Mouse (Mus musculus) kidney, postnatal 25 days (tissue): ENCODE results near the gene Abca12.
A peak's percentile ranks its signal among the peaks of the same experiment; 100 is the strongest.

ENCODE experiments used
- DNase-seq, 2 experiments: peaks; one replicate each; pipeline ENCODE4 v3.0.0; 2021; ENCODE audit warnings: mixed read lengths in 2 of 2

Abca12 gene

DNA sequence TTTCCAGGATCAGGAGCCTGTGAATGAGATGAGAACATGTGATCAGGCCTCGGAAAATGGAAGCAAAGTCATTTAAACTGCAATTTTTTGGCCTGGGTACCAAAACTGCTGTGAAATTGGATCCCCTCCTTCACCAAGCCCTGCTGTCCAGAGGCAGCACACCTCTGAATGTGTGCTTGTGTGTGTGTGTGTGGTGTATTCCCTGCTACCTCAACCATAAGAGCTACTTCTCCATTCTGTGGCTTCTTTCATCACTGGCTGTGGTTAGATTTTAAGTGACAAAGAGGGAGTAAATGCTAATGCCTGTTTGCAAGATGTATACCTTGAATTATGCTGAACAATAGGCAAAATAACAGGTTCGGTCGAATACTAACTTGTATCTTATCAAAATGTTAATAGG lies 84.4 kb downstream of the Abca12 start:
- no peak for DNase-seq

DNA sequence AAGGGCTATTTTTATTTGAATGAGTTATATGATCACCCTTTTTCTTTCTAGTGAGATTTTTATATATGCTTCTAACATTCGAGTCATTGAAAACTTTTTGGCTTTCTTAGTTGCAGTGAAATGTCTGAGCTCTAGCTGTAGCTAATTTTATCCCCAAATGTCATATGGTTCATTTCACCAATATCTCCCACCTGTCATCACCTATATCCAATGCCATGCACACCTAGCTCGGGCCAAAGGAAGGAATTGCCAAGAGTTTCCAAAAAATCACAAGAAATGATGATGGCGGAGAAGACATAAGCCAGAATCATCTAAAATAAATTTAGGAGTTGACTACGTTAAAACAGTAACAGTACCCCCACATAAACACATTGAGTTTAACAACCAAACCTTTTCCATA lies 102.5 kb downstream of the Abca12 start:
- no peak for DNase-seq

DNA sequence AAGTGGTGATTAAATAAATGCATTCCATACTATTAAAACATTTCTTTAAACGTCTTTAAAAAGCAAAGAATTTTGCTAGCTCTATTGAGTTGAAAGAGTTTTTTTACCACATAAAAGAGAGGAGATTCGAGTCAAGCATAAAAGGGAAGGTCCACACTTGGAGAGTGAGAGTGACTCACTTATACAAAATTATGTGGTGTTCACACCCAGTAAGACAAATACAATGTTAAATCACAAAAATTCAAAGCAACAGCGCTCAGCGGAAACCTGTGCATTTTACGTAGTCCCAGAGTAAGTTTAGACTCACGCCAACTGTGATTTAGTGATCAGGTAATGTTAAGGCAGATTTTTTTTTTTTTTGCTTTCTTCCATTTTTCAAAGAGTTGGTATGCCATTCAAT lies 104.1 kb downstream of the Abca12 start:
- no peak for DNase-seq

DNA sequence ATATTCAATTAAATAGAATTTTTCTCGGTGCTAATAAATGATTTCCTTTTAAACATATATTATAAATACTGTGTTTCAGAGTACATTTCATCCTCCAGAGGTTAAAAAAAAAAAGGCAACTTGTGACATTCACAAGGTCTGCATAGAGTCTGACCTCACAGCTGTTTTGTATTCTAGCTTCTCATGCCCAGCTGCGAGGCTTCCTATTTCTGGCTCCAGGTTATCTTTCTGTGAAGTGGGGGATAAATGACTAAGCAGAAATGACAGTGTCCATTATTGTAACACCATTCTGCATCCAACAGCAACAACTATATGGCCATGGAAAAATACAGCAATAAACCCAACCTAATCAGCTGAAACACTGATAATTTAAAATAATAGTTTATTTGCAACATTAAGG lies 107.3 kb downstream of the Abca12 start:
- no peak for DNase-seq

DNA sequence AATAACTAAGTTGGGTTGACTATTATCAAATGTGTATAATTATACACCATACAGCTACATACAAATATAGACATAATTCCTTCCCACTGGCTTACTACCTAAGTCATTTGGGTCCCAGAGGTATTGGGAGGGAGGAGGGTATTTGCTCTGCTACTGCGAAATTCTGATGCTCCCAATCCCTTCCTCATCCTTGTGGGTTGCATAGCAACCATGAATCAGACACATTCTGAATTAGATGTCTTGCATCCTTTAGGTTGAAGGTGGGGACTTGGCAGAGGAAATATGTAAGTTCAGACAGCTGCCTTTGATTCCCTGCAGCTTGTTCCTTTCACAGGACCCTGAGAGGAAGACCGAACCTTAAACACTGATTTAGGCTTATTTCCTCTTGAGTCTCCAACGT lies 108.5 kb downstream of the Abca12 start:
- no peak for DNase-seq

DNA sequence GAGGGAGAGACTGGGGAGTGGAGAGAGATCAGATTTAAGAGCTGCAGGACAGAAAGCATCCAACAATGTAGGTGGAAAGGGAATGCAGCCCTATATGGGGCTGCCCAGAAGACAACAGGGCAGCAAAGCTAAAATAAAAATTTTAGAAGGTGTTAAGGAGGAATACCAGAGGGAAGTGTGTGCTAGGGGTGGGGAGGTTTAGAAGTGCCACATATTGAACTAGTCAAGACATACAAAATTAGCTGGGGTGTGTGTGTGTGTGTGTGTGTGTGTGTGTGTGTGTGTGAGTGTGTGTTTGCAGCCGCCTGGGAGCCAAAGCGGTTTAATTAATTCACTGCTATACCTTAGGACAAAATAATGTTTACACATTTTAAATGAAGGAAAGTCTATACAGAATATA lies 110.1 kb downstream of the Abca12 start:
- no peak for DNase-seq

DNA sequence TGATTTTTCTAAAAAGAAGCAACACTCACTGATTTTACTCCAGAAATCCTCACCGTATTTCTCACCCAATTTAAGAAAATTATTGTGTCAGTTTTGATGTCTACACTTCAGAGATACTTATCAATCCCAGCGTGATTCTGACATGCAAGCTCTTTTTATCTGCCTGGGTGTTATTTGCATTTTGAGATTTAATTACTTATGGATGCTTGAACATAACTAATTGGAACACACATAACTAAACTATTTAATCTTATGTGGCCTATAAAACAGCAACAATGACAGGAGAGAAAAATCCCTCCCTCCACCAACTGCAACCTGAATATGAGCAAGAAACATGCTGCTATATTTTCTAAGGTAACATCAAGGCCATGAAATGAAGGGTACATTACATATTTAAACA lies 117.7 kb downstream of the Abca12 start:
- no peak for DNase-seq

DNA sequence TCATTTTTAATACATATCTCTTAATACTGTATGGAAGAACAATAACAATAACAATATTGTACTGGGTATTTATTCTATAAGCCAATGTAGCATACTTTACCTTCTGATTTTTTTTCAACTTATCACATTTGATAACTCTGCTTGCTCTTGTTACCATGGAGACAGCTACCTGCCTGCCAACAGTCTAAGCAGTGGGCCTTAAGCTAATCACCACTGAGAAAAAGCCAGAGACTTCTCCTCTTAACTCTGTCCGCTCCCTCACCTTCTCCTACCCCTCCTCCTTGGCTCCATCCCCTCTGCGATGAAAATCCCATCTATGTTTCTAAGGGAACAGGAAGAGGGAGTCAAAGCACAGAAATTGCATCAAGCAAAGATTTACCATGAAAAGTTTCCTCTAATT lies 118.1 kb downstream of the Abca12 start:
- DNase-seq, result no peak

DNA sequence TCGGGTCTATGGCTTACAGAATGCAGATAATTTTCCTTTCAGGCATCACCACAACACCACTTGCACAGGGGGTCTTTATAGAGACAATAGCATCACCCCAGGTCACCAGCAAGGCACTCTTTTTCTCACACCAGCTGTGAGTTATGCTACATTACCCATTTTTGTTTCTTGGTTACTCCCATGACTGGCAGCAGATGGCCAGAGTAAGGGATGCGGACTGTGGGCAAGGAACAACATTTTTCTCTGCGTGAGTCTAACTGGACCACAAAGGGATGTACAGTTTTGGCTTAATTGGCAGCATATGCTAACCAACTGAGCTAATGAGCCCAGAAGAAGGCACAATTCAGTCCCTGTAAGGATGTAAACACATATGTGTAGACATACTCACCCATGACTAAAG lies 122.8 kb downstream of the Abca12 start:
- no peak for DNase-seq

DNA sequence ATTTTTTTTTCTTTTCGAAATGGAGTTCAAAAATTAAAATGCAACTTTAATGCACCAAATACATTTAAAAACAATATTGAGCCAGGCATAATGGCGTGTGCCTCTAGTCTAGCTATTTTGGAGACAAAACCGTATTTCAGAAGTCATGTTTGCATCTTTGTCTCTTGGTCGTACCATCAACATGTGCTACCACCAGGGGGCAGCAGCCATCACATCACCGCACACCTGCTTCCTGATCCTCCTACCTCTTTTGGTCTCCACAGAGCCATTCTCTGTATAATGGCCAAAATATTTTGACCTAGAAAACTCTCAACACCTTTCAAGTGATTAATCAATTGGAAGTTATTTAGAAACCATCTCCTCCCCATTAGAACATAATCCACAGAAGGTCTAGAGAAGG lies 125.2 kb downstream of the Abca12 start:
- DNase-seq, result peak; percentile 65 to 83

DNA sequence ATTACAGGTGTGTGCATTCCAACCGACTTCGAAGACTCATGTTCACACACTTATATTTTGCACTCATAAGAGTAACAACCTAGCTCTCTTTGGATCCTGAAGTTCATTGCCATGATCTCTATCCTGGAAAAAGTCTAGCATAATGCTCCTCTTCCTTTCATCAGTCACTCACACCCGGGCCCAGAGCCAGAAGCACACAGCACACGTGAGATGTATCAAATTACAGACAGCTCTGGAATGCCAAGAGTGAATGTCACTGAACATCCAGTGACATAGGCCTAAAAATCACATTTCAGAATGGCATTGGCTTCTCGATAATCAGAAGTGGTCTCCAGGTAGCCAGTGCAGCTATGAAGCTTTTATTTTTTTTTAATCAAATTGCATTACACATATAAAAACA lies 137.8 kb downstream of the Abca12 start:
- DNase-seq, result no peak

DNA sequence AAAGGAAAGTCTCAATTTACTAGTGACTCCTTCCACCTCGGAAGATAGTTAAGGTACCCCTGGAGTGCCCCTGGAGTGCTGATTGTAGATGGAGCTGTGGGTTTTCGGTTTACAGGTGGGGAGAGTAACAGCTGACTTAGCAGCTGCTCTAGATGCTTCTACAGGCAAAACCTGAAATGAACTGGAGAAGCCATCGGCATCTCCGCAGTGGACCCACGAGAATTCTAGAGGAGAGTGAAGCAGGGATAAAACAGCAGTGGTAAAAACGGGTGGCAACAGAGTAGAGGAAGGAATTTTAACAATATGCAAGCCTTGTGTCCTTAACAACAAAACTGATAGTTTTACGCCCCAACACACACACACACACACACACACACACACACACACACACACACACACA lies 142.2 kb downstream of the Abca12 start:
- DNase-seq, result no peak

DNA sequence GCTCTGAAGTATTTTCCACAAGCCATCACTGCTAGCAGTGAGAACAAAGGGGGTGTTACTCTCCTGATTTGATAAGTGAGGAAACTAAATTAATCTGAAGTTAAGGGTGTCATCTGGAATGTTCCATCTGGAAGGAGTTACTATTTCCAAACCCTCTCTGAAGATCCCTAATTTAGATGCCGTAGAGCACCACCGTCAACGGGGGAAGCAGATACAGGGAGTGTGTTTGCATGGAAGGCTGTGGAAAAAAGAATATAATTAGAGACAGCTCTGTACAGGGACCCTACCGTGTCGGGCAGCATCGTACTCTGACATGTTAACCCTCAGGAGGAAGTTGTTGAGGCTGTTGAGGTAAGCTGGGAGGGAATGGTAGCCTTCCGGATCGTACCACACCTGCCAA lies 142.6 kb downstream of the Abca12 start:
- no peak for DNase-seq

DNA sequence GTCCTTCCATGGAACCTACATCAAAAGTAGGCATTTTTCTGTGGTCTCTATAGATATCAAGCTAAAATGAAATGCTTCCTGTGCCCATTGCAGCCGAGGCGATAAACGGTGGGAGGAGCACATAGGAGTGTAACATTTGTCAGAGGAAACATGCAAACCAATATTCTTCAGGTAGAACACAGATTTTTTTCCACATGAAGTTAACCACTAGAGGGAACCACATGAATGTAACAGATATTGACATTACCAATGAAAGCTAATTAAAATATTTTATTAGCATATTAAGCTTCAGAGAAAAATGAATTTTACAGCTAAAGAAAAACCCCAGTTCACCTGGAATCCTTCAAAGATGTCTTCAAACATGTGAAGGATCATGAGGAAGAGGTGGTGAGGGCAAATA lies 144.6 kb downstream of the Abca12 start:
- no peak for DNase-seq

DNA sequence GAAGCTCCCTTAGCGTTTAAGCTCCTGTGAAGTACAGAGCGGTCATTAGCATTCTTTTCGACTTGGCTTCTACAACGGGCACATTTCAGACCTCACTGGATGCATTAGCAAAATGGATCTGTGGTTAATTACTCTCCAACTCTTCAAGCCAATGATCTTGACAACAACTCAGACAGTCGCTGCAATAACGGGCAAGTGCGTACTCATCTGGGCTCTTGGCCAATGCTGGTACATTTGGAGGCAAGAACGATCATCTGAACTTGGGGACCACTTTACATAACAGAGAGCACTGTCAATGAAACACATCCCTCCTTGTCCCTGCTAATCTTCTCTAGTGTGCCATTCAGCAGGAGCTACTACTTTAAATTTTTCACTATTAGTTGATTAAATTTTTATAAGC lies 148.1 kb downstream of the Abca12 start:
- no peak for DNase-seq

DNA sequence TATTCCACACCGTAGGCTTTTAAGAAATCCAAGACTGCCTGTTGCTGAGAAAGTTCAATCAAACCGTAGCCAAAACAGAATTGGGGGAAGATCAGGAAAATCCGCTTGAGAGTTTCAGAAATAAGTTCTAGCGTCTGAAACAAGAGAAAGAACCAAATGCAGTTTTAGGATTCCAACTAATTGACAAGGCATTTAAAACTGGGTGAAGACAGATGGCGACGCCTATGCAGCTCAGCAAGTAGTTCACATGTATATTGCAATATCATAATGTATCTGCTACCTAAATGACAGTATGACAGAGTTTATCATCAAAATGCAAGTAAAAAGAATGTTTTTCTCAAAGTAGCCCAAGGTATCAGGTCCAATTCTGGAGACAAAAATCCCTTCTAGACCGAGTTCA lies 151.2 kb downstream of the Abca12 start:
- no peak for DNase-seq

DNA sequence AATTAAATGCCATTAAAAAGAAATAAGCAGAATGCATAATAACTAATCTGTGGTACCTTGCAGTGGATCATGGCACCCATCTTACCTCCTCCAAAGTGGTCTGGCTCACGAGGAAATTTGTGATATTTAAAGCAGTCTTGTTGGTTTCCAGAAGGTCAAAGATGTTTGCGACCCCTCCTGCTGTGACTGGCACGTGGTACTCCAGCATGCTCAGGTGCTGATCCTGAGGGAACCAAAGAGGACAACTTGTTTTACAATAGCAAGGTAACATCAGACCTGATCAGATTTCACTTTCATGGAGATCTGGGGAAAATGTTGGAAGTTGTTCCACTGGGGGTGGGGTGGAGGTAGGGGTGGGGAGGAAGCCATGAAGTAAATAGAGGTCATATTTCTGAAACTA lies 170.1 kb downstream of the Abca12 start:
- no peak for DNase-seq

DNA sequence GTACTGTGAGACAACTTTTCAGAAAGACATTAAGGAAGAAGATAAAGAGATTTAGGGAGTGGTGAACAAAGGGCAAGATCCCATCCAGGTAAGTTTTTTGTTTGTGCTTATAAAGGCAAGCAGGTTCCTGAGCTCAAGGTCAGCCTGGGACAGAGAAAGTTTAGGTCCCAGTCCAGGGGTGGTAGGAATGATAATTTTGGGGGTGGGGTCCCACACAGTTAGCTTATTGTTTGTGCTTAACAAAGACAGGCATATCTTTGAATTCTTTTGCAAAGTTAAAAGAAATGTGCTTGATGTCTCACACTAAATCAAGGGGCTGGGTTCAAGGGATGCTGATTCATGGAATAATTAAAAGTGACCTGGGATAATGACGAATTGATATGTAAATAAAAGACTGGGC lies 173.3 kb downstream of the Abca12 start:
- no peak for DNase-seq

DNA sequence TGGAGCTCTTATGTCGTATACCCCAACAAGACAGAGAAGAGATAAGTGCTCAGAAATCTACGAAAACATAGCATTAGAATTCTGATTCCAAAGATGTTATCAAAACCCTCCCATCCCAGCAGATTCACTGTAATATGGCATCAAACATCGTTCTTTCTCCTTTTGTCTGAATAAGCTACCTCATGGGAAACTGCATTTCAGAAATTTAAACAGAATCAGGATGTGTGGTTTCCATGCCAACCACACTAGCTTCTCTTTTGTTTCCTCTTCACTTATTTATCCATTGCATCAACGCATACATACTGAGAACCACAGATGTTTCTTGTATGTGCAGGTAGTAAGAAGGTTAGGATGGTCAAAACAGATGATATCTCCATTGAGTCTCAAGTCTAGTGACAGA lies 175.1 kb downstream of the Abca12 start:
- DNase-seq, result no peak

DNA sequence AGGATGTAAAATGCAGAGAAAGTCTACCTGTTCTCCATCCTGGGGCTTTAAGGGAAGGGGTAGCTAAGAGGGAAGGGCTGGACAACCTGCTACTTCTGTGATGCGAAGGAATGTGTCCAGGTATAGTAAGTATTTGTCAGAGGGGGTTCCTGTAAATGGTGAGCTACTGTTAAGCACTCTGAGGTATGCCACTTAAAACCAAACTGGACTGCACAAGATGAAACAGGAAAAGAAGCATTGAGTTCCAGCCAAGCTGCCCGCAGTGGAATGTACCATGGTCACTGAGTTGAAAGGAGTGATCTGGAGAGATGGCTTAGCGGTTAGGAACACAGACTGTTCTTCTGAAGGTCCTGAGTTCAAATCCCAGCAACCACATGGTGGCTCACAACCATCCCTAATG lies 179.4 kb downstream of the Abca12 start:
- DNase-seq, result no peak

DNA sequence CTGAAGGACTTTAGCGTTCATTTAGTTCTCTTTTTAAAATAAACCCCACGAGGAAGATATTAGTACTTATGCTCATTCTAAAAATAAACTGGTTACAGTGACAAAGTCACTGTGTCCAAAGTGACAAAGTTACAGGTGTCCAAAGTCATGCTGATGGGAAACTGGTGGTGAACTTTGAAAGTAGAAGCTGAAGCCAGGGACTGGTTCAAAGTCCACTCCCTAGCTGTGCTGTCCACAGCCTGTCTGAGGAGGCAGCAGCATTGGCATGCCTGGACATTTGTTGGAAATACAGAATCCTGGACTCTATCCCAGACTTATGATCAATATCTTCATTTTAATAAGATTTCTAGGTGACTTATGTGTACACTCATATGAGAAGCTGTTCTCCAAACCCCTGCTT lies 183.5 kb downstream of the Abca12 start:
- peak; percentile 15 to 48 for DNase-seq

DNA sequence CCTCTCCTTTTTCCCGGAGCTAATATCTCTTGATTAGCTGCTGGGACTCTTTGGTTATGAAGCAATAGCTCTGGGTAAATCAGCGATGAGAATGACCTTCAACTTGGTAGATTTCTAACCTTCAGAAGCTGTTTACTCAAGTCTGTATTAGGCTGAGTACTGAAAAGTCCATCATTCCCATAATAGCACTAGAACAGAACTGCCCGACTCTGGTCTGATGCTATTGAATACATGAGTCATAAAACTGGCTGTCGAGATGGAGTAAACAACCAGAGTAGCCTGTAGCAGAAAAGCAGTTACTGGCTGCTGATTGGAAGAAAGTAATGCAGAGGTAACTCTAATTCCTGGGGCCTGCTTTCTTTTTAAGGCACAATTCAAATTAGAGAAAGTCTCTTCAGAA lies 211.1 kb downstream of the Abca12 start:
- no peak for DNase-seq

DNA sequence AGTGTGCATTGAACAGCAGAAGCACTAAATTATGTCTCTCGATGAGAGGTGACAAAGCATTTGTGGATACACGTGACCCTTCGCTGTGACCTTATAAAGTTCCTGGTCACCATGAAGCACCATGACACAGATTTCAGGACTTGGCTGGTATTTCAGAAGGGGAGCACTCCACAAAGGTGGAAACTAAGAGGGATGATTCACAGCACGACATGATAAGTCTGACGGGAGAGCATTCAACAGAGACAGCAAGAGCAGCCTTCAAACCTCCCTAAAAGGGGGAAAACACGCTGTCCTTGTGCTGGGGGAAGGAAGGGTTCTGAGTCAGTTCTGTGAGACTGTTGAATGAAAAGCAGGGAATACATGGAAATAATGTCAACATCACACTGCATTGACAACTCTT lies 218.5 kb downstream of the Abca12 start:
- DNase-seq, result no peak

DNA sequence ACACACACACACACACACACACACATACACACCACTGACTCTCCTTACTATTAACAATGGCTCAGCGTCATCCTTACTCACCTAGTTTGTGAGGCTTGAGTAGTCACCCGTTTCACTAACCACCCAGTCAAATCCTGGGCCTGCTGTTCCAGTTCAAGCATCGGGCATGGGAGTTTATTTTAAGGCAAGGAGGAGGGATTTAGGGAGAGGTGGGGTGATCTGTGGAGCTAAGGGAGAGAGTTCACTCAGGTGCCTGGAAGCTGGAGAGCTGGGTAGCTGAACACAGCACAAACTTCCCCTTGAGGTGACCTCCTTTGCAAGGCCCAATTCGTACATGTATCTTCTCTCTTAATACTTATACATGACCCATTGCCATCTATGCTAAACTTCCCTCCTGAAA lies 219.4 kb downstream of the Abca12 start:
- DNase-seq, result no peak

DNA sequence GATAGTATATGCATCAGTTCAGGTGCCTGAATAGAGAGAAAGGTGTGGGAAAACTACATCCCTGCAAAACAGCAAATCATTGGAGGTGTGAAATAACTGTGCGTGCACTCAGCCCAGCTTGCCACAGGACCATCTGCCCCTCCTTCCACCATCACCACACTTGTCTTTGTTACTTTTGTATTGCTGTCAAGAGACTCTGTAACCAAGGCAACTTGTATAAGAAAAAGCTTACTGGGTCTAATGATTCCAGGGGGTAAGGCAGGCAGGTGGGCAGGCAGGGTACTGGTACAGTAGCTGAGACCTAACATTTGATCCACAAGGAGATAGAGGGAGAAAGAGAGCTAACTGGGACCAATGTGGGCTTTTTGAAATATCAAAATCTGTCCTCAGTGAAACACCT lies 220.8 kb downstream of the Abca12 start:
- no peak for DNase-seq
